Mouse (Mus musculus) cerebellum, postnatal 36 days (tissue): ENCODE results near the gene Spred1.
"Not testable (repeated sequence)": the region's sequence is repeated elsewhere in the genome, so short reads cannot be mapped to it uniquely, and the experiment has no call there.

Source experiments
- DNase-seq, 2 experiments: peaks; one replicate each; pipeline ENCODE4 v3.0.0; 2021 to 2022; ENCODE audit warnings: mixed read lengths in 2 of 2

Gene Spred1

GRCm38 (mm10) chr2:117120246-117121211 is 645 bp upstream of the Spred1 start:
- DNase-seq, result peak; percentile 88

DNA sequence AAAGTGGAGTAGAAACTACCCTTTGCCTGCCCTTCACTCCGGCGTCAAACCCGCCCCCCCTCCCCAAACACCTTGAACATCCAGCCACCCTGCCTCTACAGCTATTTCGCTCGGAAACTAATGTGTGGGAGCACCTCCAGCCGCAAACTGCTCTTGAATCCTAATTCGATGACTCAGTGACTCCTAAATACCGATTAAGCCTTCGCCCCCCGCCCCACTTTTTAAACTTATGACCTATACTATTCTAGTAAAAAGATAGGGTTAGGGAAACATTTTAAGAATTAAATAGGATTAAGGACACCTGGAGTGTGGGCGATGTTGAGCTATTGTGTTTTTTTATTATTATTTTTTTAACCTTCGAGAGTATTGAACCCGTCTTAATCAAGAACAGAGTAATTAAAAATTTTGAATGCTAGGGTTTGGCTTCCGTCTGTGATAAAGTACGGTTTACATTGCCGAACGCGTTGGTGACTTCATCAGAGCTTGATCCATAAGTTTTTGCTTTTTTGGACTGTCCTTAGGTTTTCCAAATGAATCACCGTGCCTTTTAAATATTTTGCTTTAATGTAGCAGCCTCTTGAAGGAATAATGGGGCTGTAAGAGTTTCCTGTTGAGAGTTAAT is 921 bp downstream of the Spred1 start:
- peak in 1 of 2 experiments; percentile 19 for DNase-seq

GRCm38 (mm10) chr2:117122701-117123337 is 1.6 kb downstream of the Spred1 start:
- peak; percentile 62 to 69 for DNase-seq

- no peak for DNase-seq
Measured at GRCm38 (mm10) chr2:117123701-117124100, 2.5 kb downstream of the Spred1 start.

GRCm38 (mm10) chr2:117124839-117125238 is 3.7 kb downstream of the Spred1 start:
- no peak for DNase-seq

DNA sequence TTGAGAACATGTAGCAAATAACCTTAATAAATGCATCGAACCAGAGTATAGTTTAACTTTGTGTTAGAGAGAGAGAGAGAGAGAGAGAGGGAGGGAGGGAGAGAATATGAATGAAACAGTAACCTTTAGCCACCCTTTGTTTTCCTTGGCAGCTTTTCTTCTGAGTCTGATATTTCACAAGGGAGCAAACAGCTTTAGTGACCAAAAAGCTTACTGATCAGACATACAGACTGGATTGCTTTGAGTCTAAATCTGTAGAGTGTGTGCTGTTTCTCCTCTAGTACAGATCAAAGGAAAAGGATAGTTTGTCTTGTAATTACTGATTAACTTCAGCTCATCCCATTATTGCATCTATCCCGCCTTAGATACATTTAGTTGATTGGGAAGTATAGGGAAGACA is 8.0 kb downstream of the Spred1 start:
- no peak for DNase-seq

- DNase-seq, result not testable (repeated sequence)
Measured at GRCm38 (mm10) chr2:117131041-117131440, 9.9 kb downstream of the Spred1 start.

DNA sequence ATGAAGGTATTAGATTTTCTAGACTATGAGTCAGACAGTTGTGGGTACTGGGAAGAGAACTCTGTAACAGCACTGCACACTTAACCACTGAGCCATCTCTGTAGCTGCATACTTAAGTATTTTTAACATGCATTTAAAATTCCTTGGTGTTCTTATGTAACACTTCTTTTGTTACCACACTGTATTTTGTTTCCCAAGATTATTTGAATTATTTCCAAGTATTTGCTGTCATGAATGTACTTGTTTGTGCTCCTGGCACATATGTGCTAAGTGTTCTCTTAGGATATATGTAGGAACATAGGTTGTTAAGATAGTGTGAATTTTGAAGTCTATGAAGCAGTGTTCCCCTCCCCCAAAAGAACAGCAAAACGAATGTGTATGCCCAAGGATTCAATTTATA is 10.7 kb downstream of the Spred1 start:
- DNase-seq, result no peak

DNA sequence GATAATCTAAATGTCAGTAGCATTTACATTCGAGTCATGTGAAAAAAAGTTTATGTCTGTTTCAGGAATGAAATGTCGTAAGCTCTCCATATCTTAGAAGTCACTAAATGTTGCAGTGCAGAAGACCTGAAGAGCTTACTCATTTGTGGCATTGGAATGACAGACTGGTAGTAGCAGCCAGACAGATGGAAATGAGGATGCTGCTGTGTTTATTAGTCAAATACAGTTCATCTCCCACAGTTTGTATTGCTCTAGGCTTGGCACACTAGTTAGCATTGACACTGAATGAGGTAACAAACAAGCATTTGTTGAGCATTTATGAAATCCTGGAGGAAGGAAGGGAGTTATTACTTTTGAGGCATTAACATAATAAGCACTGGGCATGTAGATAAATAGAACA is 12.4 kb downstream of the Spred1 start:
- no peak for DNase-seq

DNA sequence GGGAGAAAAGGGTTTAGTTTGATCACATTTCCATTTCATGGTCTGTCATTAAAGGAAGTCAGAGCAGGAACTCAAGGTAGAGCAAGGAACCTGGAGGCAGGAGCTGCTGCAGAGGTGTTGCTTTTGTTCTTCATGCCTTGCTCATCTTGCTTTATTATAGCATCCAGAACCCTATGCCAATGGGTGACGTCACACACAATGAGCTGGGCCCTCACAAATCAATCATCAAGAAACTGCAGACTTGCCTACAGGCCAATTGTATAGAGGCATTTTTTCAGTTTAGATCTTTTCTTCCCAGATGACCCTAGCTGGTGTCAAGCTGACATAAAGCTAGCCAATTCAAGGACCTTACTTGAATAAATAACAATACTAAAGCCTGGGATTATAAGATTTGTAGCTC is 16.6 kb downstream of the Spred1 start:
- DNase-seq, result no peak

GRCm38 (mm10) chr2:117138932-117139331 is 17.8 kb downstream of the Spred1 start:
- no peak for DNase-seq

- DNase-seq, result no peak
Measured at GRCm38 (mm10) chr2:117139977-117140376, 18.8 kb downstream of the Spred1 start.

- DNase-seq, result no peak
Measured at GRCm38 (mm10) chr2:117143106-117143505, 21.9 kb downstream of the Spred1 start.

DNA sequence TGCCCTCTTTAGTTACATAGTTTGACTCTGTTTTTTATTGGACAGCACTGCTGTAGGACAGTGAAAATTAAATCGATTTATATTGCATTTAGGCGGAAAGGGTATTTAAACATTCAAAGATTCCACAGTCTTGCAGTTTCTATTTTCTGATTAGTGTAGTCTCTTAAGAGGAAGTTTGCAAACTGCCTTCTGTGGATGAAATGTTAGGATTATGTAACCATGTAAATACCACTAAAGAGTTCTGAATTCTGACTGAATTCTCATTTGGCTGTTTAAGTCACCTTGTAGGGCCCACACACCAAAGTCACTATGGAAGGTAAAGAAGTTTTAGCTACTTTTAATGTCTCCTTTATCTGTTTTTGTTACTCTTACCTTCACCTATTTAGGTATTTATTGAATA is 24.9 kb downstream of the Spred1 start:
- no peak for DNase-seq

- no peak for DNase-seq
Measured at GRCm38 (mm10) chr2:117146617-117147016, 25.4 kb downstream of the Spred1 start.

DNA sequence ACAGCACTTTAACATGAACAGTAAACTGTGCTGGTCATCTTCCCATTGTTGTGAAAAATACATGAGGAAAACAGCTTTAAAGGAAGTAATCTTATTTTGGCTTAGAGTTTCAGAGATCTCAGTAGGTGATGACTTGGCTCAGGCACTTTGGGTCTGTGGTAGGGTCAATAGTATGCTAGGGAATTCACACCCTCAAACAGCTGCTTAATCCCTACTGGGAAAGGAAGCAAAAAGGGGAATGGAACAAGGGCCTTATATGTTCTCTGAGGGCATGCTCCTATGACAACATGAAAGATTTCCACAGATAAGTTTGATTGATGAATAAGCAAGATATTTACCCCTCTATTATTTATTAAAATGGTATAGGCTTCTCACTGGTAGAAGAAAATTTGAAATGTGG is 31.0 kb downstream of the Spred1 start:
- DNase-seq, result no peak

DNA sequence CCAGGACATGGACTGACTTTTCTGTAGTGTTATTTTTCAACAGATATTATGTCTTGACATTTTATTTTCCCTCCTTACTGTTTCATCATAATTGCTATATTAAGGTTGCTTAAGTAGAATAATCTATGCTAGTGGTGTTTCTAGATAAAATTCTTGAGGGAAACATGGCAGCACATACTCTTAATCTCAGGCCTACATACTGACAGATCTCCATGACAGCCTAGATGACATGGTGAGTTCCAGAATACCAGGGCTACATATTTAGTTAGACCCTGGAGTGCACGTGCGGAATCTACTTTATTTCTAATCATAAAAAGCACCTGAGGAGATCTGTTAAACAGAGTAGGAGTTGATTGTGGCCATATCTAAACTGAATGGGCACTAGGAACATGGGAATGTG is 47.2 kb downstream of the Spred1 start:
- DNase-seq, result no peak

- DNase-seq, result no peak
Measured at GRCm38 (mm10) chr2:117169037-117169436, 47.9 kb downstream of the Spred1 start.

DNA sequence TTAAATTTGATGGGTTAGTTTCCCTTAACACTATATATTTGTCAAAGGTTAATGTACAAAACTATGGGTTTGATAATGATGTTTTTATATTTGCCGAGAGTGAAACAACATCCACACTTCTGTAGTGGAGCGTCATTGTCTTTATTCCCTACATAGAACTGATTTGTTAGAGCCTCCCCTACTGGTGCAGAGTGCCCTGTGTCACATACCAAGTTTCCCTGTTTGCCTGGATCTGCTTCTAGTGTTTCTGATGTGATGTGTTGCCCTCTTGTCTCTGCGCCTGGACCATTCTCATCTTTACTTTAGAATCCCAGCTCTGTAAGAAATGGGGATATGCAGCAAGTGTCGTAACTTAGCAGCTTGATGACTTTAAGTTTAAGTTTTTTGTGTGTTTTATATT is 51.8 kb downstream of the Spred1 start:
- no peak for DNase-seq

DNA sequence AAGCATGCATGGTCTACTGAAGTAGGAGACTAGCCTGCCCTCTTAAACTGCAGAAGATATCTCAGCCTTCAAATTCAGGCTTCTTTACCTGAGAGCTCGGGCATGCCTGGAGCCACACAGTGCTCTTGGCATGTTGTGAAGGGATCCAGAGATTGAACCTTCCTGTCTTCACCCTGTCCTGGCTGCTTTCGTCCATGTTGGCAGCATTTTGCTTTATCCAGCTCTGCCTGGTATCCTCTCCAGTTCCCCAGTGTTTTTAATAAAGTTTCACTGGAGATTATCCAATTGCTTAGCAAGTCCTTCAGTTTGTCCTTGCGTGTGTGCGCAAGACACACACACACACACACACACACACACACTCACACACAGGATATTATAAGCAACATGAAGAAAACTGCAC is 54.9 kb downstream of the Spred1 start:
- DNase-seq, result no peak

DNA sequence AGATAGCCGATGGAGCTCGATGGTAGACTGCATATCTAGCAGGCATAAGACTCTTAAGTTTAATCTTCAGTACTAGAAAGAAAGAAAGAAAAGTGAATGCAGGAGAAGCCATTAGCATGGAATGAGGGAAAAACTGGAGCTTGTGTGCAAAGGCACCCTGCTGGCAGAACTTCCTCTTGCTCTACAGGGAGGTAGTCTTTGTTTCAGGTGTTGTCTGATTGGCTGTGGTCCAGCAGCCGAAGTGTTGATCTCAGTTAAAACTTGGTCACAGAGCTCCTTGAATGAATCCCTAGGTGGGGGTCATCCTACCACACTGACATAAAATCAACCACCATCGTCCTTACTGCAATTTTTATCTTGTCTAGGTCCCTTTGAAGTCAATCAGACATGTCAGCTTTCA is 55.8 kb downstream of the Spred1 start:
- no peak for DNase-seq

DNA sequence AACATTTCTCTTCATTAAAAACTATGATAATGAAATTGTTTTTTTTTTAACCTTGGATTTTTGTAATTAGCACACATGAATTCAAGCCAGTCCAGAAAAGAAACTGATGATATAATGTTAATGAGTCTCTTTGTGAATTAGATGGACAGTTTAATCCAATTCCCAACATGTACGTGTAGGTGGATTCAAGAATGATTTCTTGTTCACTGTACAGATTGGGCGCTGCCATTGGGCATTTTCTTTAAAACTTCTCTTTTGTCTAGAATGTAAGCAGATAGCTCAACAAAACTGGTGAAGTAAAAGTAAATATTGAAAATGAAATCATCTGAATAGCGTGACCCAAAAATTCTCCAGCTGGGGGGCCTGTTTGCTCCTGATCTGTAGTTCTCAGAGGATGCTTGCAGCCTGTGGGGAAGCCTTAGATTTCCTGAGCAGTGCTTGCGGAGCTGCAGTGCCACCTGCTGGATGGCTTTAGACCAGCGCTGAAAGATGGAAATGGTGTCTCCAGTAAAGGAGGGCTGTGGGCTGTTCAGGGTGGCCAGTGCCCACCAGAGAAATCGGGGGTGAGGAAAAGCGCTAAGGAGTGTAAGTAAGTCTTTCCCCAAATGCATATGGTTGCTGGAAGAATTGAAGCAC is 59.2 kb downstream of the Spred1 start:
- peak; percentile 84 to 88 for DNase-seq

- DNase-seq, result no peak
Measured at GRCm38 (mm10) chr2:117185587-117185986, 64.4 kb downstream of the Spred1 start.
